Mouse (Mus musculus) CH12.LX (cell line): ENCODE data around the gene Ifrd2.

Experiments
- CTCF ChIP-seq, 2 experiments: IDR thresholded peaks in 1 of 2; conservative IDR thresholded peaks in 1 of 2; 2 replicates each; pipeline ENCODE4 v1.5.1; 2011 to 2012; ENCODE audit warnings: low read depth in 2 of 2, low read length in 2 of 2, improper control_type of control experiment in 1 of 2, inconsistent platforms in 1 of 2, mild to moderate bottlenecking in 1 of 2, moderate library complexity in 1 of 2
- JUND ChIP-seq: conservative IDR thresholded peaks from 2 replicates; pipeline ENCODE4 v1.6.1; 2011; ENCODE audit warnings: low read depth, low read length, improper control_type of control experiment

GRCm38 (mm10) chr9:107596619-107597569 lies 9.5 kb downstream of the Ifrd2 start:
- TF ChIP-seq CTCF (conservative IDR thresholded peaks at IDR 0.05 in 1 of 2, IDR thresholded peaks at IDR 0.05 in 1 of 2; ENCODE audit: low read depth in 2 of 2, low read length in 2 of 2) (no peak), JUND (no peak)
